Mouse (Mus musculus): ENCODE data around the gene Gm13040.
"Not testable (repeated sequence)": the region's sequence is repeated elsewhere in the genome, so short reads cannot be mapped to it uniquely, and the experiment has no call there.

The Gm13040 gene

DNA sequence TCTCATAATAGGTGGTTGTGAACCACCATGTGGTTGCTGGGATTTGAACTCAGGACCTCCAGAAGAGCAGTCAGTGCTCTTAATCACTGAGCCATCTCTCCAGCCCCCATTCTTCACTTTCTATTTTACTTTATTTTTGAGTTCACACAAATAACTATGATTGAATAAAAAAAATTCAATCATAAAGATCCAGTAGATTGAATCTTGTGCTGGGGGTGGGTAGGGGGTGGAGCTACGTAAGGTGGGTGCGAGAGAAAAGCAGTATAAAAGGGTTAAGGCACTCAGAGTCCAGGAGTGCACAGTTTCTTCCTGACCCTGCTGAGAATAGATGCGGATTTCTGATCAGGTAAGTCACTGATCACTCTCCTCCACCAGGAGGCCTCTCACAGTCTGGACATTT lies at the start of gene Gm13040:
Gene Gm13040 (plus strand): TSS at position 301 of the 400 bp plus-strand sequence.
- not testable (repeated sequence) for DNase-seq

DNA sequence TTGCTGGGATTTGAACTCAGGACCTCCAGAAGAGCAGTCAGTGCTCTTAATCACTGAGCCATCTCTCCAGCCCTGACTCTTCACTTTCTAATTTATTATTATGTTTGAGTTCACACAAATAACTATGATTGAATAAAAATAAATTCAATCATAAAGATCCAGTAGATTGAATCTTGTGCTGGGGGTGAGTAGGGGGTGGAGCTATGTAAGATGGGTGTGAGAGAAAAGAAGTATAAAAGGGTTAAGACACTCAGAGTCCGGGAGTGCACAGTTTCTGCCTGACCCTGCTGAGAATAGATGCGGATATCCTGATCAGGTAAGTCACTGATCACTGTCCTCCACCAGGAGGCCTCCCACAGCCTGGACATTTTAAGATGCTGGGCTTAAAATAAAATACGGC lies 24.7 kb upstream of the Gm13040 start, which contains the start of gene Gm13043:
Gene Gm13043 (plus strand): TSS at position 301 of the 400 bp plus-strand sequence.
- DNase-seq, result no peak

DNA sequence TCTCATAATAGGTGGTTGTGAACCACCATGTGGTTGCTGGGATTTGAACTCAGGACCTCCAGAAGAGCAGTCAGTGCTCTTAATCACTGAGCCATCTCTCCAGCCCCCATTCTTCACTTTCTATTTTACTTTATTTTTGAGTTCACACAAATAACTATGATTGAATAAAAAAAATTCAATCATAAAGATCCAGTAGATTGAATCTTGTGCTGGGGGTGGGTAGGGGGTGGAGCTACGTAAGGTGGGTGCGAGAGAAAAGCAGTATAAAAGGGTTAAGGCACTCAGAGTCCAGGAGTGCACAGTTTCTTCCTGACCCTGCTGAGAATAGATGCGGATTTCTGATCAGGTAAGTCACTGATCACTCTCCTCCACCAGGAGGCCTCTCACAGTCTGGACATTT lies 15.6 kb downstream of the Gm13040 start, which contains the start of the genes BC080695 and Gm13057:
Gene BC080695 (plus strand): TSS at position 301 of the 400 bp plus-strand sequence.
Gene Gm13057 (plus strand): TSS at position 310 of the 400 bp plus-strand sequence.
- DNase-seq, result not testable (repeated sequence)

All from kidney, postnatal 25 days (tissue).